Mouse (Mus musculus): ENCODE data around the gene Cdh20.

Gene Cdh20

DNA sequence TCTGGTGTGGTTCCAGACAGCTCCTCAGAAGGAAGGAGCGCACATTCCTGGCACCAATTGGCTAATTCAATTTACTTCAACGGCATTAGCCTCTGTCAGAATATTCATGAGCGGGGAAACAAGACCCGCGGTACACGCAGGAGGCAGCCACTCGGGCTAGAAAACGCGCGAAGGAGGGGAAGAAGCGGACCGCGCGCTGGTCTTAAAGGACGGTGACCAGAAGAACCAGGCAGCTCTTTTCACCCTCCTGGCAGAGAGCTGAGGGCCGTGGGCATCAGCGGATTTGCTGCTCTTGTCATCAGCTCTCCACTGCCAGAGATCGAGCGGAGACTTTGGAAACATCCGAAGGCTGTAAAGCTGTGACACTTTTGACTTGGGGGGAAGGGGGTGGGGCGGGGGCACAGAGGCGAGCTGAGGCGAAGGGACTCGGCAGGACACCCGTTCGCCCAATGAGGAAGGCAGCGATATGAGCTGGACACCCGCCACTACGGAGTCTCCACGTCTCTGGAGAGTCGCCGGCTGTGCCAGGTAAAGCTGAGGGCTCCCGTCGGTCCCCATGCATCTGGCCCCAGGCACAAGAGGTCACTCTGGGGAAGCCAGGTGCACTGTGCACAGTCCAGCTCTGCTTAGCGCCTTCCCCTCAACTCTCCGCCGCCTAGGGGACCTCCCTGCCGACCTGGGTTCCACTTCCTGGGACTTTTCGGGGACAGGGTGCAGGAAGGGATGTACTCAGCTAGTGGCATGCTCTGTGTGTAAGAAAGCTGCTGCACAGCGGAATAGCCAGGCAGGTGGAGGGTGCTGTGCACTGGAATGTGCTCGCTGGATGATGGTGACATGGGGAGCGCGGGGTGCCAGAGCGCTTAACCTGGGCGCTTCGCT is at the start of gene Cdh20:
Gene Cdh20, plus strand, starts transcription at position 159 of the 879 bp plus-strand sequence.
- DNase-seq (ENCODE audit: low spot score), result no peak

DNA sequence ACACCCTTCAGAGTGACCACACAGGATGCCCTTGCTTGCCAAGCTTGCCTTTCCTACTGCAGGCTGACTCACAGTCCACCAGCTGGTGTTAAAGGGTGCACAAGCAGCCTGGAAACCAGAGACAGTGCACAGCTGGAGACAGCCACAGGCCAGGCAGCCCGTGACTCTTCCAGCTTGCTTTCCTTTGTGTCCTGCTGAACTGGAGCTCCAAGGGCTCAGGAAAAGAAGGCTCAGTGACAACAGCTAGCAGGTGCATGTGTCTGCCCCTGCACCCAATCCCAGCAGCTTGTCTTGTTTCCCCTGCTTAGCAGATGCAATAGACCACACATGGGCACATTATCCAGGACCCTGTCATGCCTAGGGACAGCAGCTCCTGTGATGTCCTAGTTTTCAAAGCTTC is 21.5 kb upstream of the Cdh20 start:
- DNase-seq (ENCODE audit: low spot score), result no peak

DNA sequence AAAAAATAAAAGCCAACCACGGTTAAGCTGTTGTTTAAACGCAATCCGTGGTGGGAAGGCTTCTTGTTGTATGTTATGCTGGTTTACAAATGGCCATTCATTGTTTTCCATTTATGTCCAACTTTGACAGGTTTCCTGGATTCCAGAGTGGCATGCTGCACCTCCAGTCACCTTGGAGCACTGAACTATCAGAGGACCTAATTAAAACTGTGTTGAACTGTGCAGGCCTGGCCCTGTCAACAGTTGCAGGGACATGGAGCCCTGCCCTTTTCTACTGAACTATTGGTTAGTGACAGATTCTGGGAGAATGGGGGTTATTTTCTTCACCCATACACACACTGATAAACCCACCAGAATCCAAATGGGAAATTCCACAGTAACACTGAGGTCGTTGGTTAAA is 20.9 kb upstream of the Cdh20 start:
- no peak for DNase-seq (ENCODE audit: low spot score)

DNA sequence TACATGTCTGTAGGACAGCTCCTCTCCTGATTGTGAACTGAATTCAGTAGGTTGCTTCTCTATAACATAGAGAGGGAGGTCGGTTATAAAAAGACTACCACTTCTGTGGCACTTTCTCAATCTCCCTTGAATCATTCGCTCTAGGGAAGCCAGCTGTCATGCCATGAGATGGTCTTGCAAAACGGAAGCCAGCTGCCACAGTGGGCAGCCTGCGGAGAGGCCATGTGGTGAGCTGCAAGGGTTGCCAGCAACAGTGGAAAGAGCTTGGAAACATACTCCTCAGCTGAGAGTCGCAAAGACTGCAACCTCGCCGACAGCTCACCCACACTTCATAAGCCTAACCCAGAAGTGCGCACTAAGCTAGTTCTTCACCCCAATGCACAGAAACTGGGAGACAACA is 13.8 kb upstream of the Cdh20 start:
- DNase-seq (ENCODE audit: low spot score), result no peak

DNA sequence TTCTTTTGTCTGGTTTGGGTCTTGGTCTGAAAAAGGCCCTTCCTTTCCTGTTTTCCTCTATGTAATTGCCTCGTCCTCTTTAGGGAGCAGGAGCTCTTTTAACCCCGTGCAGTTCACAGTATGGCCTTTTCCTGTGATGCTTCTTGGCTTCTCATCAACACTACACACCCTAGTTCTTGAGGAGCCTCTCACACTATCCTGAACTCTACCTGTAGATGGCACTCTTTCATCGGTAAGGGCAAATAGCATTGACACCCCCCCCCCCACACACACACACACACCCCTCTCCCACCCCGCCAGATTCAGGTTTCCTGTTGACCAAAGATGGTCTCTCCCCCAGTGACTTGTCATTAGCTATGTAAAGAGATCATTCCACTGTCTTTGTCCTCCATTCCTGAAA is 12.4 kb upstream of the Cdh20 start:
- no peak for DNase-seq (ENCODE audit: low spot score)

DNA sequence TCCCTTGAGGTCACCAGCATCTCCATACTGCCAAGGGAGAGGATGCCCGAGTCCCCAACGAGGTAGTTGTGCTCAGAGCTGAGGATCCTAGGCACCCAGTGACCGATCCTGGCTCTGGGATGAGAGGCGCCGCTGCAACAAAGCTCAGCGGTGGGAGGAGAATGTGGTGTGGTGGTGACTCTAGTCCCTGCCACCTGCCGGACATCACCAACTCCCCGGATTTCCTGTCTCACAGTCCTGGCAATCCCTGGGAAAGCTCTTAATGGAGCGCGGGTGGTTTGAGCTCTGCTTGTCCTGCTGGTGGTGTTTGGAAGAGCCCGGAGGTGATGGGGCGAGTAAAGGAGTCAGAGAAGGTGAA is 900 bp downstream of the Cdh20 start:
- no peak for DNase-seq (ENCODE audit: low spot score)

- DNase-seq (ENCODE audit: low spot score), result no peak
Observed at GRCm38 (mm10) chr1:104771937-104772336, 3.6 kb downstream of the Cdh20 start.

DNA sequence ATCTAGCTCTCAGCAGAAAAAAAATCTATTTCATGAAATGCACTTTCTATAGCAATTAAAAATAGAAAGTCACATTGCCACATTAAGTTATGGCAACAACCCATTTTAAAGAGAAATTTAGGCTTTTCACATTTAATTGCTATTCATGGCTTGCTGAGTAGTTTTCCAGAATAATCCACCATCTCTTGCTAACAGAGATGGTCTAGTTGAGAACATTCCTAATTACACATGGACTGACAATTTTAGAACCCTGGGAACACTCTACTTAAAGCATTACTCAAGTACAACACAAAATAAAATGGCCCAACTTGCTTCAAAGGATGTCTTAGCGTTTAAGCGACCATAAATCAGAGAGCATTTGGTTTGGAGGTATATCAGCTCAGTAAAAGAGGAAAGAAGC is 4.9 kb downstream of the Cdh20 start:
- DNase-seq (ENCODE audit: low spot score), result no peak

- no peak for DNase-seq (ENCODE audit: low spot score)
Observed at GRCm38 (mm10) chr1:104793488-104793887, 25.2 kb downstream of the Cdh20 start.

DNA sequence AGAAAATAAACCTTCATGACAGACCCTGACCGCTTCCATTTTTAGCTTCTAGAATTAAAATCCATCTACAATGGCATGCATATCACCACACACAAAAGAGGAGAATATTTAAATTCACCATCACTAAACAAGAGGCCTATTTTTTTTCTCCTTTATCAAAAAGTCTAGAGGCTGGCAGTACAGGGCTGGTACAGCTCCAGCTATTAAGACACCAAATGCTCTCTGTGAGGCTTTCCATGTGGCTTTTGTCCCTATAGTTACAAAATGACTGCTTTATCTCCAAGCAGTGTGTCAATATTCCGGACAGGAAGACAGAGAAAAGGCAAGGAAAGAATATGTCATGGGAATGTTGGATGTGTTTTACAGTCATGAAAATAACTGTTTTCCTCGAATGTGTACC is 27.8 kb downstream of the Cdh20 start:
- no peak for DNase-seq (ENCODE audit: low spot score)

GRCm38 (mm10) chr1:104797139-104797538 is 28.8 kb downstream of the Cdh20 start:
- DNase-seq (ENCODE audit: low spot score), result no peak

GRCm38 (mm10) chr1:104804746-104805145 is 36.4 kb downstream of the Cdh20 start:
- no peak for DNase-seq (ENCODE audit: low spot score)

GRCm38 (mm10) chr1:104807214-104807613 is 38.9 kb downstream of the Cdh20 start:
- no peak for DNase-seq (ENCODE audit: low spot score)

DNA sequence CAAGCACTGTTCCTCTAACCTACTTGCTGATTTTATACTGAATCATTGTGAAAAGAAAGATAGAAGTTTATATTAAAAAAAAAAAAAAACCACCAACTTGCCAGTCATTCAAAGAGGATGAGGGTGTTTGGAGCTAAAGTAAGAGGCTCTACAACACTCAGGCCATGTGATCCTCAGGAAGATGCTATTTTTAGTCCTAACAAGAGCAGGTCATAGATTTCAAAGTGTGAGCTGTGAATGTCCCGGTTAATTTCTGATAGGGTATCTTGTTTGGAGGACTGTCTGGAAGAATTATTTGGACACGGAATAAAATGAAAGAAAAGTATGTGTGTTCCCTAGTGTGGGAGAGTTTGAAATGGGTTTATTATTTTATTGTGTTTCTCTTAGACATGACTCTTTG is 49.2 kb downstream of the Cdh20 start:
- no peak for DNase-seq (ENCODE audit: low spot score)

DNA sequence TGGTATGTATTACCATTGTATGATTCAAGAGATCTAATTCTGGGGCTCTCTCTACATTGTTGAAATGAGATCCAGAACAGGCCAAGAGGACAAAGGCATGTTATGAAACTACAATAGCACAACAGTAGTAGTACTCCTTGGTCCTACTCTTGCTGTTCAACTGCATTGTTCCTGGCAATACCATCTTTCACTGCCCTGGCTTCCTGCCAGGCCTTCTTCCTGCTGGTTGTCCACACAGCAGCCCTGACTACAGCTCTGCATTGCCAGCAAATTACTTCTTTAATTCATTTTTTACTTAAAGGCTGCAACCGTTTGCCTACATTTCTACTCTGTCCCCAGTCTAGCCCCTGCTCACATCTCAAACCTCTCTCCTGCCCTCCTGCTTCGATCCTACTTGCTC is 59.8 kb downstream of the Cdh20 start:
- DNase-seq (ENCODE audit: low spot score), result no peak

DNA sequence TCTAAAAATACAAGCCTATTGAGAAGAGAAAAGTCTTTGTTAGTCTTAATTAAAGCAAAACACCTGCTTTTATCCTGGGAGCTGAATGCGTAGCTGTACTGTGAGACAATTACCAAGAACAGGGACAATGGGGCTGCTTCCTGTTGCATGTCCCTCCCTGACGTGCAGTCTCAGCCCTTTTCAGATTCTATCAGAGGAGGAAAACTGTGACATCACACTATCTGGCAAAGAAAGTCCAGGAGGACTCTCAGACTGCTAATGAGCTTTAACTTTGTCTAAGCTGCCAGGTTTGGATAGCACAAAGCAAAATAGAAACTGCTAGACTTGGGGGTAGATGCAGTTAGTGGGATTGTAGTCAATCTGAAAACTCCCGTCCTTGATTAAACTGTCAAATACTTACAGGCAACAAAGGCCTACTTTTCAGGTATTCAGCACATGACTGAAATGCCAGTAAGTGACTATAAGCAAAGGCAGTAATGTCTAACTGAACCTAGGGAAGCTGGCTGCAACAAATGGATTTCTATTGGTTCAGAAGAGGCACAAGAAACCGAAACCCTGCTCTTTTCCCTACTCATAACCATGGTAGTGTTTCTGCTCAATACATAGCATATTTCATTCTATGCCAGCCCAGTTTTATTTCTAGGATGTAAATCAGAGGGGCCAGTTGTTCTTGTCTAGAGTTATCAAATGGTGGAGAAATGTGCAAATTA is 70.0 kb downstream of the Cdh20 start:
- no peak for DNase-seq (ENCODE audit: low spot score)

DNA sequence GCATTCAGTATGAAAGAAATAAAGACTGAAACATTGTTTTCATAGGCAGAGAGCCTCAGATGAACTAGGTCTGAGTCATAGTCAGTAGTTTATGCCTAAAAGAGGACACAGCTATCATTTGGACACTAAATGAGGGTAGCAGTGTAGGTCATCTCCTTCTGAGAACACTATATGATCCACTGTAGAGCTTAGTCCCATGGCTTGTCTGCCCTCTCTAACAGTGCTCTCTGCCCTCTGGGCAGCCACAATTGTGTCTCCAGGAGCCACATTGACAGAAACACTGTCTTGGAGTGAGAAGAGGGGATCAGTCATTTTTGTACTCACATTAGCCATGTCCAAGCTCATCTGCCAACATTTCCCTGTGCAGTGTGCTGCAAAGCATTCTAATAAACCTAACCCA is 70.7 kb downstream of the Cdh20 start:
- DNase-seq (ENCODE audit: low spot score), result no peak

- DNase-seq (ENCODE audit: low spot score), result no peak
Observed at GRCm38 (mm10) chr1:104848256-104848919, 80.1 kb downstream of the Cdh20 start.

- DNase-seq (ENCODE audit: low spot score), result no peak
Observed at GRCm38 (mm10) chr1:104848920-104849272, 80.6 kb downstream of the Cdh20 start.

DNA sequence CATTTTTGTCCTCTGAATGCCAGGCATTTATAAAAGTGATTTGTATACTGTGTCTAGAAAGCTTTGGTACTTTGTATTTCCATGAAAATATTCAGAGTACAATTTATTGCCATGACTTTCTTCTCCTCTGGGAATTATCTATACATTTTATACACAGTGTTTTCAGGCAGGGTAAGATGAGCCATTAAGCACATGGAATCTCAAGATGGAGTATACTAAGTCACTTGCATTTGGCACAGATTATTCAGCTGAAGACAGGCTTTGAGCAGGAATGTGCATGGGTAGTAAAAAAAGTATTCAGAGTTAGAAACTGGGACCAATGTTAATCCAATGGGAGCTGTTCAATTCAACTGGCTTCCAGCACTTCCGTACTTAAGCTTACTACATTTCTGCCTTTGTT is 109.1 kb downstream of the Cdh20 start:
- DNase-seq (ENCODE audit: low spot score), result no peak

- DNase-seq (ENCODE audit: low spot score), result no peak
Observed at GRCm38 (mm10) chr1:104901815-104902214, 133.5 kb downstream of the Cdh20 start.

DNA sequence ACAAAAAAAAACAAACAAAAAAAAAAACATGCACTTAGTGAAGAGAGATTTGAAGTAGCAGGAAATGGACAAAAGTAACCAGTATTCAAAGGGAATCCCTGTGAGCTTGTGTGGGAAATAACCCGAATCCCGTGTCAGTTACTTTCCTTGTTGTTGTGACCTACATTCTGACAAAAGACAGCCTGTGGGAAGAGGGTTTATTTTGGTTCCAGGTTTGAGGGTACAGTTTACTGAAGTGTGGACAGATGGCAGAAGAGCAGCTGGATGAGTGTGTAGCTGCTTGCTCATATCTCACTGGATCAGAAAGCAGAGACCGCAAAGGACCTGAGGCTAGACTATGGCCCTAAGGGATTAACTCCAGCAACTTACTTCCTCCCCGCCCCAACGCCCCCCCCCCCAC is 135.1 kb downstream of the Cdh20 start:
- no peak for DNase-seq (ENCODE audit: low spot score)

DNA sequence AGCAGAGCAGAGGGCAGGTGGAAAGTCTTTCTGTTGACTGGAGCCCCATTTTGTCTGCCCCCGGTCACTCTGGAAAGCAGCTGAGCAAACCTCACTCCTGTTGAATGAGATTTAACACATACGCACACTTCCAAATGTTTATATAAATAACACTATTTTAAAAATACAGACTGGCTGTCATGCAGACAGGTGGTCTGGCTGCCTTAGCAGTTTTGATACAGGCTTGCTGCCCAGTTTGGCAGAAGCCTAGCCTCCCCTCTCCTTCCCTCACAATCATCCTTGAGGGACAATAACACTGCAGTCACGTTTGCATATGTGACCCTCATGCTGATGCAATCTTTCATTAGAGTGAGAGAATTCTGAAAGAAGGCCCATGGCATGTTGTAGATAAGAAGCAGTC is 144.1 kb downstream of the Cdh20 start:
- DNase-seq (ENCODE audit: low spot score), result no peak
